Mouse (Mus musculus) embryonic facial prominence, embryonic 15.5 days (tissue): Measurements from ENCODE around the gene Rhbdf2. TPM values are rescaled to one million over a fixed set of nuclear protein-coding genes. Genes with fewer than 3 reads are reported as not detected.

Experiments
- ATAC-seq: fragments of 200-750 bp; cut with Nextera tagmentation; 2 replicates; pipeline ENCODE4 v1.8.0; 2017; ENCODE audit warnings: low read depth, moderate TSS enrichment; ENCODE audit not compliant: insufficient number of reproducible peaks, low FRiP score, low TSS enrichment
- H3K27ac ChIP-seq: fragments of 300-500 bp; sonication (generic); replicated peaks from 2 replicates; pipeline ENCODE4 v1.5.1; 2015; ENCODE audit warnings: mild to moderate bottlenecking, inconsistent platforms
- H3K27me3 ChIP-seq: fragments of 300-500 bp; sonication (generic); 2 replicates; pipeline ENCODE4 v1.6.1; 2015; ENCODE audit warnings: inconsistent platforms
- H3K36me3 ChIP-seq: fragments of 300-500 bp; sonication (generic); 2 replicates; pipeline ENCODE4 v1.6.1; 2015; ENCODE audit warnings: mild to moderate bottlenecking, inconsistent platforms
- H3K4me1 ChIP-seq: fragments of 300-500 bp; sonication (generic); 2 replicates; pipeline ENCODE4 v1.6.1; 2015; ENCODE audit warnings: inconsistent platforms
- H3K4me2 ChIP-seq: fragments of 300-500 bp; sonication (generic); replicated peaks from 2 replicates; pipeline ENCODE4 v1.6.1; 2015; ENCODE audit warnings: mild to moderate bottlenecking, inconsistent platforms
- H3K4me3 ChIP-seq: fragments of 300-500 bp; sonication (generic); replicated peaks from 2 replicates; pipeline ENCODE4 v1.5.1; 2015; ENCODE audit warnings: mild to moderate bottlenecking, inconsistent platforms
- H3K9ac ChIP-seq: fragments of 300-500 bp; sonication (generic); 2 replicates; pipeline ENCODE4 v1.6.1; 2015; ENCODE audit warnings: inconsistent platforms
- H3K9me3 ChIP-seq: fragments of 300-500 bp; sonication (generic); replicated peaks from 2 replicates; pipeline ENCODE4 v1.6.1; 2016; ENCODE audit warnings: inconsistent platforms
- WGBS: fragments of 180-500 bp; shearing (Covaris S2); methylation state at CpG from one replicate; pipeline ENCODE4 v1.1.7; 2015; 5-methylcytosine and 5-hydroxymethylcytosine counted together
- polyA plus RNA-seq: library from polyadenylated mRNA; unstranded; fragments of >200 nt; fragmentation: Nextera tagmentation; extraction: Ambion mirVana; gene quantifications from 2 replicates; pipeline ENCODE4 v1.2.1, GENCODE M21; 2015

Rhbdf2 gene
- polyA plus RNA-seq, 1 experiment from 2014 or later, result 8.8 TPM

GRCm38 (mm10) chr11:116580031-116580652, 46.7 kb downstream of the Rhbdf2 start:
- peak overlapping the region; percentile 81 for H3K9ac ChIP-seq
- 19% methylated on average over 10 of the region's 10 CpGs for WGBS
- H3K27ac ChIP-seq, result peak overlapping the region; percentile 67; the same call in 1 of the 2 replicates
- peak overlapping the region; percentile 69 for H3K4me3 ChIP-seq
- H3K4me2 ChIP-seq, result peak overlapping the region; percentile 86
- no peak for ATAC-seq
- H3K27me3 ChIP-seq, result no peaks in the 10 kb centered on the region
- H3K4me1 ChIP-seq, result peaks cover 30% of the 10 kb centered on the region
- no peaks in the 10 kb centered on the region for H3K36me3 ChIP-seq
- H3K9me3 ChIP-seq, result no peaks in the 10 kb centered on the region

- no peak for ATAC-seq
- Histone ChIP-seq H3K9ac (no peak overlapping the region), H3K27ac (no peak overlapping the region), H3K36me3 (no peaks in the 10 kb centered on the region), H3K4me2 (no peak overlapping the region), H3K4me3 (no peak overlapping the region), H3K4me1 (peaks cover 39% of the 10 kb centered on the region), H3K27me3 (no peaks in the 10 kb centered on the region), H3K9me3 (no peaks in the 10 kb centered on the region)
- 96% methylated on average over 3 of the region's 3 CpGs for WGBS
These were observed 47.5 kb downstream of the Rhbdf2 start for GRCm38 (mm10) chr11:116579280-116579679.

- no peak overlapping the region for H3K4me3 ChIP-seq
- peaks cover 55% of the 10 kb centered on the region for H3K4me1 ChIP-seq
- WGBS, result 82% methylated on average over 2 of the region's 2 CpGs
- no peak overlapping the region for H3K27ac ChIP-seq
- no peak overlapping the region for H3K9ac ChIP-seq
- H3K4me2 ChIP-seq, result no peak overlapping the region
- no peaks in the 10 kb centered on the region for H3K27me3 ChIP-seq
- H3K9me3 ChIP-seq, result no peaks in the 10 kb centered on the region
- H3K36me3 ChIP-seq, result no peaks in the 10 kb centered on the region
- ATAC-seq, result no peak
These were observed 51.4 kb downstream of the Rhbdf2 start for GRCm38 (mm10) chr11:116575396-116575795.

GRCm38 (mm10) chr11:116574982-116575381, 51.8 kb downstream of the Rhbdf2 start:
- no peak overlapping the region for H3K27ac ChIP-seq
- H3K27me3 ChIP-seq, result no peaks in the 10 kb centered on the region
- H3K9ac ChIP-seq, result no peak overlapping the region
- no peaks in the 10 kb centered on the region for H3K9me3 ChIP-seq
- 68% methylated on average over 6 of the region's 6 CpGs for WGBS
- no peak overlapping the region for H3K4me3 ChIP-seq
- ATAC-seq, result no peak
- no peaks in the 10 kb centered on the region for H3K36me3 ChIP-seq
- peaks cover 51% of the 10 kb centered on the region for H3K4me1 ChIP-seq
- H3K4me2 ChIP-seq, result no peak overlapping the region

- Histone ChIP-seq H3K27ac (no peak overlapping the region), H3K36me3 (no peaks in the 10 kb centered on the region), H3K4me1 (peaks cover 47% of the 10 kb centered on the region)
These were observed 52.3 kb downstream of the Rhbdf2 start for GRCm38 (mm10) chr11:116574486-116574885.

GRCm38 (mm10) chr11:116572756-116573543, 53.9 kb downstream of the Rhbdf2 start:
- H3K4me1 ChIP-seq, result peaks cover 48% of the 10 kb centered on the region
- H3K27ac ChIP-seq, result 0 out of 2 replicates have a peak overlapping the region, but pooled peaks have one; percentile 18
- ATAC-seq, result no peak
- no peaks in the 10 kb centered on the region for H3K36me3 ChIP-seq
- no peaks in the 10 kb centered on the region for H3K9me3 ChIP-seq
- 42% methylated on average over 12 of the region's 12 CpGs for WGBS
- no peak overlapping the region for H3K4me2 ChIP-seq
- no peaks in the 10 kb centered on the region for H3K27me3 ChIP-seq
- no peak overlapping the region for H3K4me3 ChIP-seq
- no peak overlapping the region for H3K9ac ChIP-seq

More at GRCm38 (mm10) chr11:116574486-116574885, 52.3 kb downstream of the Rhbdf2 start:
- no peaks in the 10 kb centered on the region for H3K9me3 ChIP-seq
- no peaks in the 10 kb centered on the region for H3K27me3 ChIP-seq
- no peak overlapping the region for H3K4me2 ChIP-seq
- 58% methylated on average over 6 of the region's 6 CpGs for WGBS
- no peak overlapping the region for H3K9ac ChIP-seq
- H3K4me3 ChIP-seq, result no peak overlapping the region
- ATAC-seq, result no peak

- Histone ChIP-seq H3K27me3 (no peaks in the 10 kb centered on the region), H3K9ac (no peak overlapping the region), H3K4me3 (no peak overlapping the region), H3K27ac (0 out of 2 replicates have a peak overlapping the region, but pooled peaks have one; percentile 18), H3K4me2 (no peak overlapping the region), H3K4me1 (peaks cover 53% of the 10 kb centered on the region), H3K36me3 (no peaks in the 10 kb centered on the region), H3K9me3 (no peaks in the 10 kb centered on the region)
- ATAC-seq, result no peak
- 81% methylated on average over 19 of the region's 19 CpGs for whole genome bisulfite sequencing
These were observed 54.8 kb downstream of the Rhbdf2 start for GRCm38 (mm10) chr11:116571767-116572679.

GRCm38 (mm10) chr11:116570821-116571220, 56.0 kb downstream of the Rhbdf2 start:
- WGBS, result 81% methylated on average over 7 of the region's 7 CpGs
- Histone ChIP-seq H3K9ac (no peak overlapping the region), H3K4me3 (no peak overlapping the region), H3K27ac (no peak overlapping the region), H3K9me3 (no peaks in the 10 kb centered on the region), H3K27me3 (no peaks in the 10 kb centered on the region), H3K4me1 (peaks cover 43% of the 10 kb centered on the region), H3K36me3 (no peaks in the 10 kb centered on the region), H3K4me2 (no peak overlapping the region)
- ATAC-seq, result no peak

GRCm38 (mm10) chr11:116567531-116567930, 59.3 kb downstream of the Rhbdf2 start:
- H3K4me3 ChIP-seq, result no peak overlapping the region
- no peaks in the 10 kb centered on the region for H3K9me3 ChIP-seq
- H3K4me2 ChIP-seq, result no peak overlapping the region
- H3K36me3 ChIP-seq, result no peaks in the 10 kb centered on the region
- WGBS, result 59% methylated on average over 8 of the region's 8 CpGs
- no peaks in the 10 kb centered on the region for H3K27me3 ChIP-seq
- no peak for ATAC-seq
- H3K9ac ChIP-seq, result no peak overlapping the region
- H3K27ac ChIP-seq, result no peak overlapping the region
- peaks cover 21% of the 10 kb centered on the region for H3K4me1 ChIP-seq

- H3K4me1 ChIP-seq, result peaks cover 14% of the 10 kb centered on the region
- no peak for ATAC-seq
- no peak overlapping the region for H3K9ac ChIP-seq
- H3K27me3 ChIP-seq, result no peaks in the 10 kb centered on the region
- no peaks in the 10 kb centered on the region for H3K9me3 ChIP-seq
- no peaks in the 10 kb centered on the region for H3K36me3 ChIP-seq
- H3K27ac ChIP-seq, result no peak overlapping the region
- no peak overlapping the region for H3K4me3 ChIP-seq
- 61% methylated on average over 7 of the region's 7 CpGs for WGBS
- no peak overlapping the region for H3K4me2 ChIP-seq
These were observed 61.4 kb downstream of the Rhbdf2 start for GRCm38 (mm10) chr11:116565283-116566041.
